Mouse (Mus musculus) embryonic fibroblast, embryonic 13.5 days (primary cell): ENCODE results near the gene Boll.

ENCODE experiments used
- CTCF ChIP-seq: IDR thresholded peaks from 2 replicates; pipeline ENCODE4 v1.5.1; 2011; ENCODE audit warnings: mild to moderate bottlenecking, control low read depth, low read length, moderate library complexity, borderline replicate concordance; ENCODE audit not compliant: insufficient read depth
- POLR2A ChIP-seq: IDR thresholded peaks from 2 replicates; pipeline ENCODE4 v1.6.1; 2011; ENCODE audit warnings: low read depth, mild to moderate bottlenecking, control low read depth, low read length, moderate library complexity

GRCm38 (mm10) chr1:55226011-55226857 lies 137.0 kb downstream of the Boll start, which contains the start of gene Rftn2:
- TF ChIP-seq POLR2A (no peak; the same call in none of the 2 replicates), CTCF (no peak)
